Mouse (Mus musculus) intestine, embryonic 15.5 days (tissue): Measurements from ENCODE around the gene Olfr266. TPM values are rescaled to one million over a fixed set of nuclear protein-coding genes. Genes with fewer than 3 reads are reported as not detected.

Experiments
- polyA plus RNA-seq: library from polyadenylated mRNA; unstranded; fragments of >200 nt; fragmentation: Nextera tagmentation; extraction: Ambion mirVana; gene quantifications from 2 replicates; pipeline ENCODE4 v1.2.1, GENCODE M21; 2015

The Olfr266 gene
- polyA plus RNA-seq, 1 experiment from 2014 or later: not detected

Other genes starting within 250 kb of the Olfr266 start
- 10.8 and 14.1 TPM in 2 replicates for gene Lrif1, start 141.3 kb downstream of the Olfr266 start, polyA plus RNA-seq
- gene Cd53, start 36.1 kb downstream of the Olfr266 start, polyA plus RNA-seq: 8.2 and 9.5 TPM in 2 replicates
- gene Kcna3, start 209.9 kb upstream of the Olfr266 start, polyA plus RNA-seq: 0.96 and 1.2 TPM in 2 replicates